Mouse (Mus musculus) brain, embryonic 14.5 days (tissue): ENCODE data around the gene Atp6v0e. TPM values are rescaled to one million over a fixed set of nuclear protein-coding genes. Genes with fewer than 3 reads are reported as not detected.

Experiments
- DNase-seq: peaks from one replicate; pipeline ENCODE4 v3.0.0-alpha.2; 2011; ENCODE audit warnings: low read depth
- CTCF ChIP-seq: fragments of 200-500 bp; IDR thresholded peaks from 2 replicates; pipeline ENCODE4 v1.5.1; 2012; ENCODE audit warnings: inconsistent platforms, mild to moderate bottlenecking, moderate library complexity, borderline replicate concordance; ENCODE audit not compliant: insufficient read depth, insufficient read length; ENCODE audit errors: extremely low read depth
- POLR2A ChIP-seq: fragments of 200-500 bp; IDR thresholded peaks from 2 replicates; pipeline ENCODE4 v1.6.1; 2012; ENCODE audit warnings: mild to moderate bottlenecking, inconsistent platforms, borderline replicate concordance; ENCODE audit not compliant: poor library complexity, insufficient read depth, insufficient read length, severe bottlenecking; ENCODE audit errors: extremely low read depth
- polyA plus RNA-seq: library from polyadenylated mRNA; depleted of rRNA; stranded (reverse); fragments of >200 nt; gene quantifications from 2 replicates; pipeline ENCODE4 v1.2.3, GENCODE M21; 2012; rRNA removed

The Atp6v0e gene
- polyA plus RNA-seq, 1 experiment: 79.1 TPM

DNA sequence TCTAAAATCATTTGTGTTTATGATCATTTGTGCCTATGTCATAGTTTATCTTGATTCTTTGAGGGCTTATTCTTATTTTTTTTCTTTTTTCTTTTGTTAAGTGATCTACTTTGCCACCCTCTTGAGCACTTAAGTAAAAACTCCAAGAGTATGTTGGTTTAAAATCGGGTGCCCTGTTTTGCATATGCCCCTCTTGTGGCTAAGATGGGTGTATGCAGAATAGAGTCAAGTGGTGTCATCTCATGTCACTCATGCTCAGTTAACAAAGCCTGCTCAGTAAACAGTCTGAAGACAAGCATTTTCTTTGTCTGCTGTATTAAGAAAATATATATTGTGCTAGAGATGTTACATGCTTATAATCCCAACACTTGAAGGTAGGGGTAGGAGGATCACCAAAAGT lies 80.3 kb downstream of the Atp6v0e start:
- TF ChIP-seq CTCF (no peak), POLR2A (no peak)
- no peak for DNase-seq

Other genes starting within 250 kb of the Atp6v0e start
- 11.7 and 12.2 TPM in 2 replicates for gene Neurl1b, start 248.4 kb upstream of the Atp6v0e start, polyA plus RNA-seq
- 193 and 218 TPM in 2 replicates for gene Ergic1, start 101.7 kb upstream of the Atp6v0e start, polyA plus RNA-seq
- gene Dusp1, start 101.1 kb upstream of the Atp6v0e start, polyA plus RNA-seq: 56.2 and 71.8 TPM in 2 replicates
- gene Crebrf, start 52.4 kb downstream of the Atp6v0e start, polyA plus RNA-seq: 9.9 and 10.2 TPM in 2 replicates
- 44.3 and 45.2 TPM in 2 replicates for gene Bnip1, start 117.8 kb downstream of the Atp6v0e start, polyA plus RNA-seq
- 0.04 TPM in 1 of 2 replicates, not detected in the other for gene Nkx2-5, start 181.8 kb downstream of the Atp6v0e start, polyA plus RNA-seq